Mouse (Mus musculus) C2C12 (cell line): Measurements from ENCODE around the gene Atp6v0e2. TPM values are rescaled to one million over a fixed set of nuclear protein-coding genes. Genes with fewer than 3 reads are reported as not detected.
"Not testable (repeated sequence)": the region's sequence is repeated elsewhere in the genome, so short reads cannot be mapped to it uniquely, and the experiment has no call there.

Experiments used
- H3K27me3 ChIP-seq: one replicate; pipeline ENCODE4 v1.6.1; 2011; ENCODE audit not compliant: control insufficient read depth, insufficient read depth, insufficient read length
- H3K36me3 ChIP-seq: one replicate; pipeline ENCODE4 v1.6.1; 2011; ENCODE audit not compliant: control insufficient read depth, insufficient read depth
- H3K4me3 ChIP-seq: one replicate; pipeline ENCODE4 v1.5.1; 2011; ENCODE audit warnings: mild to moderate bottlenecking, control low read depth; ENCODE audit not compliant: poor library complexity, insufficient read depth, severe bottlenecking
- H3K79me2 ChIP-seq: one replicate; pipeline ENCODE4 v1.6.1; 2011; ENCODE audit not compliant: control insufficient read depth, insufficient read depth
- H3K79me3 ChIP-seq: one replicate; pipeline ENCODE4 v1.6.1; 2011; ENCODE audit warnings: low read depth, control low read depth
- H3ac ChIP-seq: one replicate; pipeline ENCODE3; 2011; ENCODE audit warnings: low read depth; ENCODE audit not compliant: control insufficient read depth, insufficient read length
- CEBPB ChIP-seq: IDR thresholded peaks from one replicate; pipeline ENCODE4 v1.6.1; 2011; ENCODE audit warnings: low read depth, mild to moderate bottlenecking, control low read depth, moderate library complexity
- CTCF ChIP-seq: IDR thresholded peaks from one replicate; pipeline ENCODE4 v1.5.1; 2011; ENCODE audit not compliant: control insufficient read depth, insufficient read depth, insufficient read length
- FOSL1 ChIP-seq: IDR thresholded peaks from one replicate; pipeline ENCODE4 v1.8.0; 2011; ENCODE audit warnings: mild to moderate bottlenecking, low read length; ENCODE audit not compliant: poor library complexity, insufficient read depth, severe bottlenecking
- MAX ChIP-seq: IDR thresholded peaks from one replicate; pipeline ENCODE4 v1.6.1; 2011; ENCODE audit warnings: mild to moderate bottlenecking, control low read depth
- MYOD1 ChIP-seq: IDR thresholded peaks from one replicate; pipeline ENCODE4 v1.6.1; 2011; ENCODE audit warnings: low read depth; ENCODE audit not compliant: control insufficient read depth, insufficient read length
- MYOG ChIP-seq: IDR thresholded peaks from one replicate; pipeline ENCODE4 v1.6.1; 2011; ENCODE audit not compliant: control insufficient read depth, insufficient read length; ENCODE audit errors: extremely low read depth
- USF1 ChIP-seq: IDR thresholded peaks from one replicate; pipeline ENCODE4 v1.6.1; 2011; ENCODE audit warnings: low read depth, mild to moderate bottlenecking, control low read depth, moderate library complexity
- polyA plus RNA-seq: library from polyadenylated mRNA; unstranded; fragments of >200 nt; fragmentation: generic; extraction: Trizol; gene quantifications from one replicate; pipeline ENCODE4 v1.2.1, GENCODE M21; 2012; ENCODE audit warnings: missing spikeins

Atp6v0e2 gene
- polyA plus RNA-seq, 1 experiment = 3.3 TPM

DNA sequence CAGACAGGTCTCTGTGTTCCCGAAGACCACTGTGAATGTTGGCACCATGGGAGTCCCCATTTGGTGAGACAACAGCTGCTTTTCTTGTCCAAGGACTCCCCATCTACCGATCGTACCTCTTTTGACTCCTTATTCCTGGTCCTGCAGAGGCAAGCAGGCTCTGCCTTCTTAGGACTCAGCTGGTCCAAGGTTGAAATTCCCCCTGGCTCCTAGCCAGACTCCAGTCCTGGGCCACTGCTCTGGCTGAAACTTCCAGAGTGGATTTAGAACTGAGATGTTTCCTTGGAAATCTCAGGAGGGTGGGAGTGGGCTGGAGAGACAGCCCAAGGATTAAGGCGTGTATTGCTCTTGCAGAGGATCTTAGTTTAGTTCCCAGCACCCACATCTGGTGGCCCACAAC is 39.9 kb upstream of the Atp6v0e2 start:
- TF ChIP-seq CTCF (no peak), MYOD1 (no peak), FOSL1 (no peak), CEBPB (no peak), USF1 (no peak), MYOG (no peak), MAX (no peak)
- Histone ChIP-seq H3K4me3 (no peak overlapping the region), H3K79me2 (no peaks in the 10 kb centered on the region), H3ac (no peak overlapping the region), H3K27me3 (no peaks in the 10 kb centered on the region), H3K36me3 (no peaks in the 10 kb centered on the region), H3K79me3 (no peaks in the 10 kb centered on the region)

GRCm38 (mm10) chr6:48503847-48504240 is 33.6 kb upstream of the Atp6v0e2 start:
- TF ChIP-seq CEBPB = no peak
- peaks cover 4% of the 10 kb centered on the region for H3K79me3 ChIP-seq
- H3K27me3 ChIP-seq = no peaks in the 10 kb centered on the region
- H3K36me3 ChIP-seq = peaks cover 7% of the 10 kb centered on the region
- no peak overlapping the region for H3K4me3 ChIP-seq
- no peak overlapping the region for H3ac ChIP-seq
- peaks cover 17% of the 10 kb centered on the region for H3K79me2 ChIP-seq

DNA sequence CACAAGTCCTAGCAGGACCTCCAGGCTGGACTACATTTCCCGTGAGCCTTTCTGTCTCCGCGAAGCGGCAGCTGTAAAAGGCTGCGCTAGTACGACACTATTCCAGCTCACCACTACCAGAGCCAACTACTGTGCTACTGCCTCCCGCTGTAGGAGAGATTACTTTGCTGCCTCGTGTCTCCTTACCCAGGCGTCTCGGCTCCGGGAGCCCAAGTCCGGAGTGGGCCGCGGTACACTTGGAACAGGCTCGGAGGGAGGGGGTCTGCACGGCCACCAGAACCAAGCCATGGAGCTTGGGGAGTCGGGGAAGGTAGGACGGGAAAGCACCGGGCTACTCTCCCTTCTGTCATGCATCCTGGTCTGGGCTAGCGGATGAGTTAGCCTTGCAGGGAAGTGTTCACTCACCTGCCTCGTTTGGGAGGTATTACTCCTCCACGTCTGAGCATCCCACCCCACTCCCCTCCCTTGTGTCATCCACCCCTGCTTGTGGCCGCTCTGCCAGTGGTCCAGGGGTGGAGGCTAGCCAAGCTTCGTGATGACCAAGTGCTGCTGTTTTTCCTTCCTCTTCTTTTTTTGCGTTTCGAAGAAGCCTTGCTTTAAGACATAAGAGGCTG is 33.1 kb upstream of the Atp6v0e2 start:
- Histone ChIP-seq H3K79me3 (peaks cover 4% of the 10 kb centered on the region), H3K27me3 (no peaks in the 10 kb centered on the region), H3K4me3 (peak overlapping the region; percentile 50), H3ac (peak overlapping the region; percentile 82), H3K36me3 (peaks cover 7% of the 10 kb centered on the region), H3K79me2 (peaks cover 17% of the 10 kb centered on the region)
- TF ChIP-seq MYOG (no peak), MAX (no peak)

DNA sequence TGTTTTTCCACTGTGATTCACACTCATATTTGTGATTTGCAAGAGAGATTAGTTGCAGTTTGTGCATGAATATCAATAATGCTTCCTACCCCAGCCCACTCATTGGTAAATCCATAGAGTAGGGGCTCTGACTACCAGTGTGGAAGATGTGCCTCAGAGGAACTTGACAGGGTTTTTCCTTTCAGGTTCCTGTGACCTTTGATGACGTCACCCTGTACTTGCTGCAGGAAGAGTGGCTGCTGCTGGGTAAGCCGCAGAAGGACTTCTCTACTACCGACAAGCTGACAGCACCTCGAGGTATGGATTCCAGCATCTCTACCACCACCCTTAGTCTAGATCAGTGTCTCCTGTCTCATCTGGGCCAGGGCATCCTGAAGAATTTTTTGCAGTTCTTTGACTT is 29.3 kb upstream of the Atp6v0e2 start:
- Histone ChIP-seq H3ac (no peak overlapping the region), H3K36me3 (peaks cover 24% of the 10 kb centered on the region), H3K27me3 (no peaks in the 10 kb centered on the region), H3K79me2 (peaks cover 32% of the 10 kb centered on the region), H3K79me3 (peaks cover 4% of the 10 kb centered on the region), H3K4me3 (no peak overlapping the region)
- no peak for TF ChIP-seq FOSL1
- TF ChIP-seq MAX = no peak
- TF ChIP-seq CTCF = no peak
- no peak for TF ChIP-seq USF1
- TF ChIP-seq MYOG = no peak
- TF ChIP-seq CEBPB = no peak
- no peak for TF ChIP-seq MYOD1

DNA sequence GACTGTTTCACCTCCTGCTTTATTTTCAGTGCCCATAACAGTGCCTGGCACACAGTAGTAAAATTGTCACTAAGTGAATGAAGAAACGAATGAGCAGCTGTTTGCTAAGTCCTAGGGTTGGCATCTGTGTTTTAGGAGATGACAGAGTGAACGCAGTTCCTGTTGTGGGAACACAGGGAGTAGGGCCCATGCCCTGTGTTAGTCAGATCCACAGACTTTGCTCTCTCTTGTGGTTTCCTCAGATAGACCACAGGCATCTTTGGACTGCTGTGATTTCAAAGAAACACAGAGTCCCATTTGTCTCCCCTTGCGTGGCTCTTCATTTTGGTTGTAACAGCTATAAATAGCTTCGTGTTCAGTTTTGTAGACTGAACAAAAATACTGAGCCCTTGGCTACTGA is 27.0 kb upstream of the Atp6v0e2 start:
- Histone ChIP-seq H3K4me3 (no peak overlapping the region), H3K36me3 (peaks cover 44% of the 10 kb centered on the region), H3K79me2 (peaks cover 24% of the 10 kb centered on the region), H3K79me3 (no peaks in the 10 kb centered on the region), H3ac (no peak overlapping the region), H3K27me3 (no peaks in the 10 kb centered on the region)
- no peak for TF ChIP-seq USF1
- TF ChIP-seq MAX = peak; percentile 72
- TF ChIP-seq MYOD1 = peak; percentile 94

- Histone ChIP-seq H3K79me2 (peaks cover 15% of the 10 kb centered on the region), H3K79me3 (no peaks in the 10 kb centered on the region), H3K36me3 (peaks cover 49% of the 10 kb centered on the region), H3K27me3 (no peaks in the 10 kb centered on the region), H3K4me3 (no peak overlapping the region), H3ac (no peak overlapping the region)
- TF ChIP-seq MYOD1 (no peak), USF1 (no peak), MAX (no peak), MYOG (no peak), FOSL1 (no peak), CEBPB (no peak), CTCF (no peak)
Observed at GRCm38 (mm10) chr6:48511861-48512260, 25.6 kb upstream of the Atp6v0e2 start.

DNA sequence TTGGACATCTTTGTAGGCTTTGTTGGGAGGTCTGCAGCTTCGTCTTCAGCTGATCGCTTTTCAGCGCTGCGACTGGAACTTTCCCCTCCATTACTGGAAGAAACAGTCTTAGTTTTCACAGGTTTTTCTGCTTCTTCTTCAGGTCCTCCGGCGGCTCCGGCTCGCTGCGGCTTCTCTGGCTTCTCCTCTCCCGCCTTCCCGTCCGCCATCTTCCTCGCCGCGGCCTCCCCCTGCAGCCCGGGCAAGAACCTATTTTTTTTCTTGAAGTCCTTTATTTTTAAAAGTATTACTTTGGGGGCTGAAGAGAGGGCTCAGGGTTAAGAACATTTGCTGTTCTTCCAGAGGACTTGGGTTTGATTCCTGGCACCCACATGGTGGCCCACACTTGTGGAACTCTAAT is 12.5 kb upstream of the Atp6v0e2 start:
- H3K36me3 ChIP-seq = peaks cover 11% of the 10 kb centered on the region

More for the DNA sequence above, 12.5 kb upstream of the Atp6v0e2 start:
- not testable (repeated sequence) for H3ac ChIP-seq, H3K4me3 ChIP-seq, H3K79me2 ChIP-seq, H3K27me3 ChIP-seq, H3K79me3 ChIP-seq
